Mouse (Mus musculus) MEL (cell line): Measurements from ENCODE around the gene Nrg4. TPM values are rescaled to one million over a fixed set of nuclear protein-coding genes. Genes with fewer than 3 reads are reported as not detected.

ENCODE experiments used
- CHD1 ChIP-seq: IDR thresholded peaks from 2 replicates; pipeline ENCODE4 v1.6.1; 2012; ENCODE audit warnings: low read depth, mild to moderate bottlenecking, inconsistent platforms, low read length, improper control_type of control experiment
- CHD2 ChIP-seq: IDR thresholded peaks from 2 replicates; pipeline ENCODE4 v1.6.1; 2011; ENCODE audit warnings: low read length, improper control_type of control experiment
- KAT2A ChIP-seq: conservative IDR thresholded peaks from 2 replicates; pipeline ENCODE4 v1.6.1; 2012; ENCODE audit warnings: low read depth, low read length, improper control_type of control experiment, inconsistent platforms
- MAX ChIP-seq: IDR thresholded peaks from 2 replicates; pipeline ENCODE4 v1.6.1; 2011; ENCODE audit warnings: low read length, improper control_type of control experiment
- POLR2AphosphoS2 ChIP-seq: IDR thresholded peaks from 2 replicates; pipeline ENCODE4 v1.6.1; 2011; ENCODE audit warnings: low read length, improper control_type of control experiment
- ZC3H11A ChIP-seq: IDR thresholded peaks from 2 replicates; pipeline ENCODE4 v1.6.1; 2012; ENCODE audit warnings: low read depth, mild to moderate bottlenecking, inconsistent platforms, low read length, improper control_type of control experiment
- polyA plus RNA-seq, 2 experiments: library from polyadenylated mRNA; stranded (reverse) in 1 of 2; unstranded in 1 of 2; fragments of >175 nt in 1 of 2; fragments of >200 nt in 1 of 2; gene quantifications; 2 replicates each; pipeline versions ENCODE4 v1.2.1 to v1.2.4; 2012; ENCODE audit warnings: low replicate concordance in 2 of 2, low read depth in 1 of 2; ENCODE audit not compliant: insufficient read length in 2 of 2, insufficient read depth in 1 of 2, missing spikeins in 1 of 2
- total RNA-seq: library from RNA; depleted of rRNA; stranded (reverse); fragments of 300-350 nt; gene quantifications from 2 replicates; pipeline ENCODE4 v1.2.3, GENCODE M21; 2012; rRNA removed

Gene Nrg4
- total and polyA plus RNA-seq, 3 experiments: 0.08 to 0.67 TPM; not detected in 1

- peak; percentile 39; the same call in 1 of the 2 replicates for TF ChIP-seq CHD2
- TF ChIP-seq POLR2AphosphoS2: no peak
- TF ChIP-seq KAT2A: no peak
- no peak for TF ChIP-seq ZC3H11A
- no peak for TF ChIP-seq MAX
- no peak for TF ChIP-seq CHD1
Measured at GRCm38 (mm10) chr9:55170655-55171412, 155.8 kb downstream of the Nrg4 start (continued).

Other genes starting within 250 kb of the Nrg4 start
- 17.3 and 21.7 TPM in 2 replicates for gene Ube2q2, start 178.0 kb downstream of the Nrg4 start, total RNA-seq
- gene Ube2q2, start 178.0 kb downstream of the Nrg4 start, polyA plus RNA-seq: 10 to 100 TPM in 1 of 2 experiments, not detected in 1; 23.6 TPM
- gene Fbxo22, start 117.9 kb downstream of the Nrg4 start, total RNA-seq: 28.2 and 28.4 TPM in 2 replicates
- 10 to 100 TPM in 1 of 2 experiments, not detected in 1; 25.7 TPM for gene Fbxo22, start 117.9 kb downstream of the Nrg4 start, polyA plus RNA-seq
- not detected in 2 replicates for gene Tmem266, start 69 bp upstream of the Nrg4 start, total RNA-seq
- not detected for gene Tmem266, start 69 bp upstream of the Nrg4 start, polyA plus RNA-seq
- 37.5 and 37.8 TPM in 2 replicates for gene Etfa, start 185.4 kb upstream of the Nrg4 start, total RNA-seq
- 100 to 1,000 TPM in 1 of 2 experiments, not detected in 1; 126 TPM for gene Etfa, start 185.4 kb upstream of the Nrg4 start, polyA plus RNA-seq
- gene Isl2, start 211.8 kb upstream of the Nrg4 start, total RNA-seq: not detected in 2 replicates
- not detected for gene Isl2, start 211.8 kb upstream of the Nrg4 start, polyA plus RNA-seq